Mouse (Mus musculus): ENCODE measurements at regions not wholly inside any gene's neighbourhood (a gene's known extent, or its start where the extent isn't known, plus 50 kb on each side); places are given as distances from the start of the nearest gene placed in this dataset.

DNA sequence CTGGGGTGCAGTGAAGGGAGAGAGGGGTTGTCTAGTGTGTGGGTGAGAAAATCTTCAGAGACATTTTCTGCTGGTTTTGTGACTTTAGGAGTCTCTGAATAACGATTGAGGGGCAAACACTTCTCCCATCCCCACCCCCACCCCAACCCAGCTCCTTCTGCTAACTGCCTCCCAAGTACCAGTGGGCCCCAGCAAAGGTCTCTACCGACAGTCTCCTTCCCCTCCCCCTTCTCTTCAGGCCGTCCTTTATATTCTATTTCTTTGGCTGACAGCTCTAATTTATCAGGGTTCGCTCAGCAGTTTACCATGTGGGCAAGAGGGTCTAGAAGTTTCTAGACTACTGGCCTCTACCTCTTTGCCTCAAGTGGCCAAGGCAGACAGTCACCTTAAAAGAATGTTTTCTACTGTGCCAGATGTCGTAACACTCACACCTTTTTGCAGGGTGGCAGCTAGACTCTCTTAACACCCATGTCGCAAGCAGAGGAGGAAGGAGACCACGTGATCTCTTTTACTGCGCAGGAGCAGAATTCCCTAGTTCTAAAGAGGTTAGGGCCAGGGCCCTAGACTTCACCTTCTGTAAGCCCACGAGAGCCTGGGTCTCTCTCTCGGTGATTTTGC lies 66.8 kb upstream of the Serp2 start:
- H3K9me3 ChIP-seq (replicated peaks; ENCODE audit: control insufficient read depth, insufficient read depth, low read length, poor library complexity, severe bottlenecking): no peaks in the 10 kb centered on the region
- TF ChIP-seq CTCF (IDR thresholded peaks at IDR 0.05; ENCODE audit: low read depth, low read length): no peak
- TF ChIP-seq POLR2A (IDR thresholded peaks at IDR 0.05; ENCODE audit: insufficient read depth, low read length): no peak
- TF ChIP-seq EP300 (IDR thresholded peaks at IDR 0.05; ENCODE audit: insufficient read depth, low read depth, low read length): no peak
- no peaks in the 10 kb centered on the region for H3K27me3 ChIP-seq (ENCODE audit: control insufficient read depth, insufficient read depth, low read length, poor library complexity, severe bottlenecking)
- H3K9ac ChIP-seq (ENCODE audit: low read depth, poor library complexity, severe bottlenecking): peak overlapping the region; percentile 83
- no peaks in the 10 kb centered on the region for H3K36me3 ChIP-seq (ENCODE audit: control insufficient read depth, insufficient read depth, low read length, poor library complexity, severe bottlenecking)
- H3K4me3 ChIP-seq (ENCODE audit: low read depth, low read length): no peak overlapping the region
- peak overlapping the region; percentile 94 for H3K27ac ChIP-seq (ENCODE audit: insufficient read depth, low read length)
- peaks cover 25% of the 10 kb centered on the region for H3K4me1 ChIP-seq (ENCODE audit: control insufficient read depth, insufficient read depth, low read length)

DNA sequence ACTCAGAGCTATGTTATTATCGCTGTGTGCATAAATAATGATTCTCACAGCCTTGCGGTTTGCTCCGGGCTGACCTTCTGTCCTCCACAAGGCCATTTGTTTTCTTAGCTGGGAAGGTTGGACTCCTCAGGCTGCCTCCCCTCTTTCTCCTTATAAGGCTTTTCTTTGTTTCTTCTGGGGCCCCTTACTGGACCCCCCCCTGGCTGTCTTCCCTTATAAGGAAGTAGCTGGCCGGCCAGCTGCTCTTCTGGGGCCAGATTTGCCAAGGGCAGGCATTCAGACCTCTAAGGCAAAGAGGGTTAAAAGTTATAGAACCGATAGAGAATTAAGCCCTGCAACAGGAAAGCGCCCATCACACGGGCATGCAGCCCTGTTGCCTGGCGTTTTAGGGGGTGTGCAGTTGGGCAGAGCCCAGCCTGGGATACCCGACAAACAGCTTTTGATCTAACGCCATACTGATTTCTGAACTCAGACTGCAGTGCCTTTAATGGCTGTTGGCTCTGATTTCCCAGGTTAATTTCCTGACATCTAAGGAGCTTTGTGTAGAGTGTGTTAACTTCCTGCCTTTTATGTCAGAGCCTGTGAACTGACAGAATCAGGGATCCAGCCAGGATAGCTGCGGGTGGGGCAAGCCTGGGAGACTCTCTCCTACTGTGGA lies 66.1 kb upstream of the Serp2 start:
- Histone ChIP-seq H3K9me3 (replicated peaks; ENCODE audit: control insufficient read depth, insufficient read depth, low read length, poor library complexity, severe bottlenecking) (no peaks in the 10 kb centered on the region), H3K27me3 (ENCODE audit: control insufficient read depth, insufficient read depth, low read length, poor library complexity, severe bottlenecking) (no peaks in the 10 kb centered on the region), H3K4me3 (ENCODE audit: low read depth, low read length) (peak overlapping the region; percentile 39), H3K36me3 (ENCODE audit: control insufficient read depth, insufficient read depth, low read length, poor library complexity, severe bottlenecking) (no peaks in the 10 kb centered on the region), H3K27ac (ENCODE audit: insufficient read depth, low read length) (peak overlapping the region; percentile 94), H3K4me1 (ENCODE audit: control insufficient read depth, insufficient read depth, low read length) (peaks cover 23% of the 10 kb centered on the region), H3K9ac (ENCODE audit: low read depth, poor library complexity, severe bottlenecking) (peak overlapping the region; percentile 83)
- peak; percentile 51 for TF ChIP-seq EP300 (IDR thresholded peaks at IDR 0.05; ENCODE audit: insufficient read depth, low read depth, low read length)
- TF ChIP-seq POLR2A (IDR thresholded peaks at IDR 0.05; ENCODE audit: insufficient read depth, low read length): no peak
- TF ChIP-seq CTCF (IDR thresholded peaks at IDR 0.05; ENCODE audit: low read depth, low read length): no peak

DNA sequence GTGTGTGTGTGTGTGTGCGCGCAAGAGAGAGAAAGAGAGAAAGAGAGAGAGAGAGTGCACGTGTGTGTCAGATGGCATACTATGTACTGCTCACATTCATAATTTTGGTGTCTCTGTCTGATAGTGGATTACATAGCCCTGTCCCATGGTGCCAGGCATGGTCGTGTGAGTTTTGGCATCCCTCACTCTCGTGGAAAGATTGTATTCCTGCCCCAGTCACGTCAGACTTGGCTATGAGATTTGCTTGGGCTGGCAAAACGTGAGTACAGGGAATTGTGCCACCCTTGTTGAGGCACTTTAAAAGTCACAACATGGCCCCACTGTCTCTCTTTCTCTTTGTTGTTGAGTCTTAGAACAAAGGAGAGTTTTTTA lies 62.3 kb upstream of the Serp2 start:
- H3K9ac ChIP-seq (ENCODE audit: low read depth, poor library complexity, severe bottlenecking): no peak overlapping the region
- H3K4me1 ChIP-seq (ENCODE audit: control insufficient read depth, insufficient read depth, low read length): peaks cover 27% of the 10 kb centered on the region
- no peaks in the 10 kb centered on the region for H3K36me3 ChIP-seq (ENCODE audit: control insufficient read depth, insufficient read depth, low read length, poor library complexity, severe bottlenecking)
- H3K9me3 ChIP-seq (replicated peaks; ENCODE audit: control insufficient read depth, insufficient read depth, low read length, poor library complexity, severe bottlenecking): no peaks in the 10 kb centered on the region
- no peak overlapping the region for H3K4me3 ChIP-seq (ENCODE audit: low read depth, low read length)
- no peak for TF ChIP-seq POLR2A (IDR thresholded peaks at IDR 0.05; ENCODE audit: insufficient read depth, low read length)
- TF ChIP-seq CTCF (IDR thresholded peaks at IDR 0.05; ENCODE audit: low read depth, low read length): no peak
- TF ChIP-seq EP300 (IDR thresholded peaks at IDR 0.05; ENCODE audit: insufficient read depth, low read depth, low read length): no peak
- no peak overlapping the region for H3K27ac ChIP-seq (ENCODE audit: insufficient read depth, low read length)
- H3K27me3 ChIP-seq (ENCODE audit: control insufficient read depth, insufficient read depth, low read length, poor library complexity, severe bottlenecking): no peaks in the 10 kb centered on the region

DNA sequence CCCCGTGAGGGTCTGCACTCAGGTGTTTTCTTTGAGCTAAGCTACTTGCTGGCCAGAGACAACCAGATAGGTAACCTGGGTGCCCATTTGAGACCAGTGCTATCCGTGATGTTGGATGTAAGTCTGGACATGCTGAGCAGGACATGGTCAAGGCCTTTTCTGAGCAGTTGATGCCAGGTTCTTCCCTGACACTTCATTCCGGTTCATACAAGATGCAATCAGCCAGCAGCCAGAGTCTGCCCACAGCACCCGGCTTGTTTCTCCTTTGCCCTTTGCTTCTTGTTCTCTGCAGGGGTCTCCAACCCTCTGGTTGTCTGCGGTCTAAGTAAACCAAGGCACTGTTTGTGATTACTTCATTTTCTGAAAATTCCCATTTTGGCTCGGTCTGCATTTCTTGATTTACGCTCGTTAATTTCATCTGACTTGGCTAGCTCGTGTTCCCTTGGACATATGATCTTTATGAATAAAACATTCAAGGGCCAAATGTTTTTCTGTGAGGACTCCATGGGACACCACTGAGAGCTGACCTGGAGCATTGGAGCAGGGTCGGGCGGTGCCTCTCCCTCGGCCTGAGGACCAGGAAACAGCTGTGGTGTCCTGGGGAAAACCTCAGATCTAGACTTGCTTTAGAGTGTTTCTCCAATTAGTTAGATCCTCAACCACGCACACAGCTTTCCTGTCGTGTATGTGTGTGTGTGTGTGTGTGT lies 61.8 kb upstream of the Serp2 start:
- Histone ChIP-seq H3K36me3 (ENCODE audit: control insufficient read depth, insufficient read depth, low read length, poor library complexity, severe bottlenecking) (no peaks in the 10 kb centered on the region), H3K27me3 (ENCODE audit: control insufficient read depth, insufficient read depth, low read length, poor library complexity, severe bottlenecking) (no peaks in the 10 kb centered on the region), H3K27ac (ENCODE audit: insufficient read depth, low read length) (no peak overlapping the region), H3K4me1 (ENCODE audit: control insufficient read depth, insufficient read depth, low read length) (peaks cover 23% of the 10 kb centered on the region), H3K4me3 (ENCODE audit: low read depth, low read length) (no peak overlapping the region), H3K9me3 (replicated peaks; ENCODE audit: control insufficient read depth, insufficient read depth, low read length, poor library complexity, severe bottlenecking) (no peaks in the 10 kb centered on the region), H3K9ac (ENCODE audit: low read depth, poor library complexity, severe bottlenecking) (no peak overlapping the region)
- TF ChIP-seq CTCF (IDR thresholded peaks at IDR 0.05; ENCODE audit: low read depth, low read length) (no peak), POLR2A (IDR thresholded peaks at IDR 0.05; ENCODE audit: insufficient read depth, low read length) (no peak), EP300 (IDR thresholded peaks at IDR 0.05; ENCODE audit: insufficient read depth, low read depth, low read length) (no peak)

DNA sequence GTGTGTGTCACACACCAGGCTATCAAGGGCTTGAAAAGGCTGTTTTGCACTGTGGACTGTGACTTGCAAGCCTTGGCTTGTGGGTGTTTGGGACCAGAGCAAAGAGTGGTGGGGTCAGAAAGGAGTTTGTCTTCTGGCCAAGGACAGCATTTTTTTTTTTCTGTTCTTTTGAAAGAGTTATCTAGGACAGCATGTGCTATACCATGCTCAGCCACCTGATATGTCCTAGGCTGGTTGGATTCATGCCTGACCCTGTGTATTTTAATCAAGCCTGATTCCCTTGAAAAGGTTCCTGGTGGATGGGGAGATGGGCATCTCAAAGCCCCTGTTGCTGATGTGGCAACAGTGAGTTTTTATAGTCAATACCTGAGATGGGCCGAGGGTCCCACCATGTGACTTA lies 61.2 kb upstream of the Serp2 start:
- H3K4me3 ChIP-seq (ENCODE audit: low read depth, low read length): no peak overlapping the region
- no peaks in the 10 kb centered on the region for H3K9me3 ChIP-seq (replicated peaks; ENCODE audit: control insufficient read depth, insufficient read depth, low read length, poor library complexity, severe bottlenecking)
- H3K9ac ChIP-seq (ENCODE audit: low read depth, poor library complexity, severe bottlenecking): no peak overlapping the region
- no peaks in the 10 kb centered on the region for H3K36me3 ChIP-seq (ENCODE audit: control insufficient read depth, insufficient read depth, low read length, poor library complexity, severe bottlenecking)
- H3K4me1 ChIP-seq (ENCODE audit: control insufficient read depth, insufficient read depth, low read length): peaks cover 23% of the 10 kb centered on the region
- TF ChIP-seq POLR2A (IDR thresholded peaks at IDR 0.05; ENCODE audit: insufficient read depth, low read length) (no peak), CTCF (IDR thresholded peaks at IDR 0.05; ENCODE audit: low read depth, low read length) (no peak), EP300 (IDR thresholded peaks at IDR 0.05; ENCODE audit: insufficient read depth, low read depth, low read length) (no peak)
- peak overlapping the region; percentile 16; the same call in 1 of the 2 replicates for H3K27ac ChIP-seq (ENCODE audit: insufficient read depth, low read length)
- no peaks in the 10 kb centered on the region for H3K27me3 ChIP-seq (ENCODE audit: control insufficient read depth, insufficient read depth, low read length, poor library complexity, severe bottlenecking)

DNA sequence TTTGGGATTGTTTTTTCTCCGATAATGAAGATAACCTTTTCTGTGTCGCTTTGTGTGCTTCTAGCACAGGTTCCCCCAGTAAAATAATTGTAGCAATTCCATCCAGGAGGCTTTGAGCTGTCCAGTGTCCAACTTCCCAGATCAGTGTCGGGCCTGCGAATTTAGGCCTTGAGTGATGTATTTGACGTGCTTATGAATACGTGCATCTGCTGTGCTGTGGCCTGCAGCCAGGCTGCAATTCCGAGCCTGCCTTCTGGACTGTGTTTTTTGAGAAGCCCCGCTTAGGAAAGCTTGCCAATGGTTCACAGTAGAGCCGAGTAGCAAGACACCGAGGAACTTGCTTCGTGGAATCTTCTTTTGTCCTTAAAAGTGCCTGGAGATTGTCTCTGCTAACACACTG lies 60.8 kb upstream of the Serp2 start:
- no peak overlapping the region for H3K4me3 ChIP-seq (ENCODE audit: low read depth, low read length)
- no peak for TF ChIP-seq POLR2A (IDR thresholded peaks at IDR 0.05; ENCODE audit: insufficient read depth, low read length)
- TF ChIP-seq CTCF (IDR thresholded peaks at IDR 0.05; ENCODE audit: low read depth, low read length): no peak
- no peak for TF ChIP-seq EP300 (IDR thresholded peaks at IDR 0.05; ENCODE audit: insufficient read depth, low read depth, low read length)
- H3K27me3 ChIP-seq (ENCODE audit: control insufficient read depth, insufficient read depth, low read length, poor library complexity, severe bottlenecking): no peaks in the 10 kb centered on the region
- H3K9me3 ChIP-seq (replicated peaks; ENCODE audit: control insufficient read depth, insufficient read depth, low read length, poor library complexity, severe bottlenecking): no peaks in the 10 kb centered on the region
- peaks cover 23% of the 10 kb centered on the region for H3K4me1 ChIP-seq (ENCODE audit: control insufficient read depth, insufficient read depth, low read length)
- H3K9ac ChIP-seq (ENCODE audit: low read depth, poor library complexity, severe bottlenecking): no peak overlapping the region
- H3K36me3 ChIP-seq (ENCODE audit: control insufficient read depth, insufficient read depth, low read length, poor library complexity, severe bottlenecking): no peaks in the 10 kb centered on the region
- peak overlapping the region; percentile 63; the same call in 1 of the 2 replicates for H3K27ac ChIP-seq (ENCODE audit: insufficient read depth, low read length)

Measured in ES-Bruce4 (cell line).